Mouse (Mus musculus): ENCODE data around the gene Gm128.
A peak's percentile ranks its signal among the peaks of the same experiment; 100 is the strongest.
"Not testable (repeated sequence)": the region's sequence is repeated elsewhere in the genome, so short reads cannot be mapped to it uniquely, and the experiment has no call there.

Gene Gm128

GRCm38 (mm10) chr3:95231298-95232221 is 9.8 kb downstream of the Gm128 start, which contains the start of gene Mllt11:
TSS of gene Mllt11 (minus strand) at chr3:95232171.
- DNase-seq (ENCODE audit: low read depth, low spot score): no peak

GRCm38 (mm10) chr3:95230495-95231297 is 10.7 kb downstream of the Gm128 start:
- no peak for DNase-seq (ENCODE audit: low read depth, low spot score)

- DNase-seq (ENCODE audit: low read depth, low spot score): no peak
Observed at GRCm38 (mm10) chr3:95229781-95230494, 11.5 kb downstream of the Gm128 start.

- DNase-seq (ENCODE audit: low read depth, low spot score): no peak
Observed at GRCm38 (mm10) chr3:95228894-95229780, 12.3 kb downstream of the Gm128 start.

- peak; percentile 75 for DNase-seq (ENCODE audit: low read depth, low spot score)
Observed at GRCm38 (mm10) chr3:95228148-95228893, 13.1 kb downstream of the Gm128 start, which contains the start of gene Cdc42se1. TSS of gene Cdc42se1 (plus strand) at chr3:95228732.

- no peak for DNase-seq (ENCODE audit: low read depth, low spot score)
Observed at GRCm38 (mm10) chr3:95227214-95227613, 14.2 kb downstream of the Gm128 start.

- DNase-seq (ENCODE audit: low read depth, low spot score): no peak
Observed at GRCm38 (mm10) chr3:95224295-95224694, 17.1 kb downstream of the Gm128 start.

GRCm38 (mm10) chr3:95223041-95223440 is 18.4 kb downstream of the Gm128 start:
- no peak for DNase-seq (ENCODE audit: low read depth, low spot score)

- DNase-seq (ENCODE audit: low read depth, low spot score): no peak
Observed at GRCm38 (mm10) chr3:95218466-95219137, 22.8 kb downstream of the Gm128 start.

- peak; percentile 89 for DNase-seq (ENCODE audit: low read depth, low spot score)
Observed at GRCm38 (mm10) chr3:95217255-95218134, 23.9 kb downstream of the Gm128 start, which contains the start of gene Gabpb2. TSS of gene Gabpb2 (minus strand) at chr3:95217916.

- DNase-seq (ENCODE audit: low read depth, low spot score): no peak
Observed at GRCm38 (mm10) chr3:95216655-95217254, 24.6 kb downstream of the Gm128 start.

GRCm38 (mm10) chr3:95213609-95213975 is 27.8 kb downstream of the Gm128 start:
- DNase-seq (ENCODE audit: low read depth, low spot score): no peak

GRCm38 (mm10) chr3:95212889-95213608 is 28.3 kb downstream of the Gm128 start:
- DNase-seq (ENCODE audit: low read depth, low spot score): not testable (repeated sequence)

- no peak for DNase-seq (ENCODE audit: low read depth, low spot score)
Observed at GRCm38 (mm10) chr3:95210585-95210984, 30.8 kb downstream of the Gm128 start.

GRCm38 (mm10) chr3:95208286-95208685 is 33.1 kb downstream of the Gm128 start:
- no peak for DNase-seq (ENCODE audit: low read depth, low spot score)

- no peak for DNase-seq (ENCODE audit: low read depth, low spot score)
Observed at GRCm38 (mm10) chr3:95203880-95204279, 37.5 kb downstream of the Gm128 start.

- DNase-seq (ENCODE audit: low read depth, low spot score): no peak
Observed at GRCm38 (mm10) chr3:95200562-95200961, 40.8 kb downstream of the Gm128 start.

Measured in embryo, embryonic 11.5 days (tissue).